Mouse (Mus musculus): ENCODE data around the gene Cd300lg.

DNA sequence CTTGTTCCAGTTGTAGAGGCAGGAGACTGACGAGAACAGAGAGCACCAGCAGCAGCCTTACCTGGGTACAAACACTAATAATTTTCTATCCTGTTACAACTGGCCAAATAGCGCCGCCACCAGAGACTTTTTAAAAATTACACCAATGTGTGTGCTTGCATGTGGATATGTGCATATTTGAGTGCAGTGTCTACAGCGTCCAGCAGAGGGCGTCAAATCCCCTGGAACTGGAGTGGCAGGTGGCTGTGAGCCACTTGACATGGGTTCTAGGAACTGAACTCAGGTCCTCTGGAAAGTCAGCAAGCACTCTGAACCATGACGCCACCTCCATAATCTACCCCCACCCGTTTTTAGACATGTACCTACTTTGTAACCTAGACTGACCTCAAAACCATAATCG, 37.1 kb upstream of the Cd300lg start:
- TF ChIP-seq ZC3H11A (IDR thresholded peaks at IDR 0.05; ENCODE audit: borderline replicate concordance, low read depth, low read length) (no peak), MAFK (IDR thresholded peaks at IDR 0.05; ENCODE audit: insufficient read depth, low read depth, low read length) (no peak), HCFC1 (IDR thresholded peaks at IDR 0.05; ENCODE audit: borderline replicate concordance, insufficient read depth, low read length) (no peak), ZNF384 (IDR thresholded peaks at IDR 0.05; ENCODE audit: low read depth, low read length) (no peak), CHD2 (IDR thresholded peaks at IDR 0.05; ENCODE audit: low read depth, low read length) (no peak)
